Mouse (Mus musculus): ENCODE results near the gene Ifngr2. TPM values are rescaled to one million over a fixed set of nuclear protein-coding genes. Genes with fewer than 3 reads are reported as not detected.

Gene Ifngr2
- polyA plus RNA-seq, 2 experiments from 2014 or later = 29.9 to 35.3 TPM

DNA sequence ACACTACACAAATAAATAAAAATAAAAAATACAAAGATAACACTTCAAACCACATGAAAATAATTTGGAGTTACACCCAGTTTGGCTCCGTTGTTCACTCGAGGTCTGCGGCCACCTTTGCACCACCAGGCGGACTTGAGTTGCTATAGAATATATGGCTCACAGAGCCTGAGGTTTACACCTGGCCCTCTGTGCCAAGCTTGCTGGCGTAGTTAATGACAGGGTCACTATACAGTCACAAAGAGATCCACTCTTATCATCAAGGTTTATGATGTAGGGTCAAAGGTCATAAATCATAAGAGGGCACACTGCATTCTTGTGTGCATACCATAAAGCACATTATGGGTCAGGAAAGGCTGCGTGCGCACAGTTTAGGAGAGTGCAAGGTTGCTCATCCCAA, 19.1 kb downstream of the Ifngr2 start:
- no peak for ATAC-seq

DNA sequence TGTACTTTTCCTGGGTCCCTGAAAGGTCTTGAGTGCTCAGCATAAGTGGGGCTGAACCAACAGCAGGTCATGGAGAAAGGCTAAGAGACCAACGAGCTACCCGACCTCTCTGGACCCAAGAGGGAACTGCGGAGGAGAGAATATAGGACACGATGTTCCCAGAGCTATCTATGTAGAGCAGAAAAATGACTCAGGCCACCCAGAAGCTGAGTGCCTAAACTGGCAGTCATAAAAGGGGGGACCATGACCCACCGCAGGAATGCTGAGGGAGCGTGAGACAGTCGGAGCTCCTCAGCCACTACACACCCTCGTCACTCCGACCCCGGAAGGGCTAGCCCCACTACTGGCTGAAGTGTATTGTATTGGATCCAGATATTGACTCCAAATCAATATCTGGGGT, 22.1 kb downstream of the Ifngr2 start:
- ATAC-seq = no peak

DNA sequence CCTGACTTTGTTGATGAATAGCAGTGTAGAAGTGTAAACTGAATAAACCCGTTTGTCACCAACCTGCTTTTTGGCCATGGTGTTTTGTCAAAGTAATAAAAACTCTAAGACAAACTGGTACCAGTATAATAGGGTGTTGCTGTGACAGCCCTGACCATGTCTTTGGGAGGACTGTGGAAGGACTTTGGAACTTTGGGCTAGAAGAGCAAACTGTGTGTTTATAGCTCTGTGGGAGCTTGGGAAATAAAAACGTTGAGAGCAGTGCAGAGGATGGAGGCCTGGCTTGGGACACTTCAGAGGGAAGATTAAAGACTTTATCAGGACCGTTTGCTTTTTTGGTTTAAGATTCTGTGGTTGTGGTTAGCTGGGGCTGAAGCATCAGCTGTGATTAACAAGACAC, 24.2 kb downstream of the Ifngr2 start:
- ATAC-seq = no peak

DNA sequence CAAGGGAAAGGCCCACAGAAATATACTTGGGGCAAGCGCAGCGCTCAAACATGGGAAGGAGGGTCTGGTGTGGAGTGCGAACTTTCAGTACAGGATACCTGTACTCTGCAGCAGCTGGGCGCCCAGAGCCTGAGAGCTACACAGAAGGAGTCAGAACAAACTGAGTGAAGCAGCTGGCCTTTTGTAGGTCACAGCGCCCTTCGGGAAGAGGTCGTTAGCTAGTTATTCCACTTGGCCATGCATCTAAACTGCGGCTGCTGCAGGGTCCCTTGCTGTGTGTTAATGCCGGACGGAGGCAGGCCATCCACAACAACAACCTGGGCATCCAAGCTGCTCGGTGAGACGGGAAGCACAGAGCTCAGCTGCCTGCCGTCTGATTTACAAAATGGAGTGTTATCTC, 28.3 kb downstream of the Ifngr2 start:
- no peak for ATAC-seq

DNA sequence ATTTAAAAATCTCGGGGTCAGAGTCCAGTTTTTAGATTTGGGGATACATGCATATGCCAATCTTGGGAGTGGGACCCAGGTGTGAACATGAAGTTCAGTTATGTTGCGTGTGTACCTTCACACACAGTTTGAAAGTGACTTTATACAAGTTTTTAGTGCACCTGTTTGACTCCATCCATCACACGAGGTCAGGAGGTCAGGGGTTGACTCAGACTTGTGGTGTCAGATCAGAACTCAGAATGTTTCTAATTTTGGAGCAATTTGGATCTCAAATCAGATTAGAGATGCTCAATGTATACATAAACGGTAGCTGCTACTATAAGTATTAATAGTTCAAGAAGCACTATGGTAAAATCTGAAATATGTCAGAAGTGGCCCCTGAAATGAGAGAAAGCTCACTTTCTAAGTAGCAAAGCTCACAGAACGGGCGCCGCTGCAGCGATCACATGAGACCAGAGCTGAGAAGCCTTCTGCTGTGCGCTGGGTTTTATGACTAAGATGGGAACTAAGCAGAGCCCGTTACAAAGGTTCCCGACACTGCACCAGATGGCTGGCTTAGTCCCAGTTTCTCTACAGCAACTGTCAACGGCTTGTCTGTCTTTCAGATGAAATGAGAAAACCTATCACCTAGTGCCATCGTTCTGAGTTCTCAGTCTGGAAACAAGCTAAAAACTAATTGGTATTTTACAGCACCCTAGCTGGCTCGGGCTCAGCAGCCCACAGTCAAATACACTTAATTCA, 32.3 kb downstream of the Ifngr2 start:
- no peak for ATAC-seq

DNA sequence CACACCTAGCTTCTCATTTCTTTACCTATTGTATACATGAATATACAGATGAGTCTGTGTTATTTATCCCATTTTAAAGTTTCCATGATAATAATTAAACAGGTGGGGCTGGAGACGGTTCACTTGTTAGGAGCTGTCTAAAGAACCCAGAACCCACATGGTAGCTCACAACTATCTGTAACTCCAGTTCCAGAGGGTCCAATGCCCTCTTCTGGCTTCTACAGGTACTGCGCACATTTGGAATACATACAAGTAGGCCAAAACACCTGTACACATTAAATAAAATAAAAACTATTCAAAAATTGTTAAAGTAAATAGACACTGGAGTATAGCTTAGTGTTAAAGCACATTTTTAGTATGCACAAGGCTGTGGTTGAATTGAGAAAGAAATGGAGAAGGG, 35.4 kb downstream of the Ifngr2 start:
- ATAC-seq = no peak

DNA sequence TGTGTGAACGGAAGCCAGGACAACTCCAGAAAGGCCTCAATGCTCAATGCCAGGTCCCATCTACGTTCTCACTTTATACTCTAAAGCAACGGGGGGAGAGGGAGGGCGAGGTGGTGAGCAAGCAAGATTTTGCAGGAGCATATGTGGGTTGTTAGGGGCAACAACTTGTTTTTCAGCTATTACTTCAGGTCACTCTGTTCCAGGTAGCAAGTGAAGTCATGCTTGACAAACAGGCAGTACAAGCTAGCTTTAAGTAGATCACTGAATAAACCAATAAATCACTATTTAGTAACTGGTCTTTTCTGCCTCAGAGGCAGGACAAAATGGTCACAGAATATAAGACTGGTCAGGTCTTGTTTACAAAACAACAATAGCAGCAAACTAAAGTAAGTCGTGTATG, 38.7 kb downstream of the Ifngr2 start:
- ATAC-seq = no peak

DNA sequence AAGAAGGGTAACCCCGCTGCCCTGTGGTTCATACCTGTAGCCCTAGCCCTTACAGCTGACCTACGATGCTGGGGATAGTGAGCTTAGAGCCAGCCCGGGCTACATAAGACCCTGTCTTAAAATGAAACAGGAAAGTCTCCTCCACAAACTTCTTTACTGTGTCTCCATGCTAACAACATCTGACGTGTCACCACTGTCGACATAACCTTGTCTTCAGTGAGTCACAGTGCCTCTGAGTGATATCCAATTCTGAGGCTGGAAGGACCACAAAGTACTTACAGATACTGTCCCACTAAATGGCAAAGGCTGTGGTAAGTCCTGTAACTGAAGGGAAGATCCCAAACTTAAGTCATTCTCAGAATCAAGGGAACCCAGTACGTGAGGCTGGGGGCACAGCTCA, 39.4 kb downstream of the Ifngr2 start:
- no peak for ATAC-seq

DNA sequence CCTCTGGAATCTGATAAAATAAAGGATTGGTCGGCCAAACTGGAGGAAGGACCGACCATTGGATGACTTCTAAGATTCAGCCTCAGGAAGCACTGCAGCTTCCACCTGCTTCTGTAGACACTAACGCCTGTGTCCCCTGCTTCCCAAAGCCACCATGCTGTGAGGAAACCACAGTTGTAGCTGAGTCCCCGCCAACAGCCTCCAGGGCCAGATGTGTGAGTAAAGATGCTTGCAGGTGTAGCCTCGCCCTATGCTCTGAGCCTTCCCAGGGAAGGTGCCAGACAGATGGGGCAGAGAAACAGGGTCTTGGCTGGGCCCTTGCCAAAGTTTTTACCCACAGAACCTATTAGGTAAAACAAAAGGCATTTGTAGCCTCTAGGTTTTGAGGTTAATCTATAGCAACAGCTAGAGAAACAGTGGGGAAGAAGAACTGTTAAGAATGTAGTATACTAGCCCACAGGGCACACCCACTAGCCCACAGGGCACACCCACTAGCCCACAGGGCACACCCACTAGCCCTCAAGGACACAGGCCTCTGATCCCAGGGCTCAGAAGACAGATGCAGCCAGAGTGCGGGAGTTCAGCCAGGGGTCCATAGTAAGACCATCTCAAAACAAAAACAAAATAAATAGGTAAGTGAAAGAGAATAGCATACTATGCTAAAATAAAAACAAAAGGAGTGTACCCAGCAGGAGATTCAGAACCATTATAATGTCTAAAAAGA, 41.0 kb downstream of the Ifngr2 start:
- ATAC-seq = no peak

DNA sequence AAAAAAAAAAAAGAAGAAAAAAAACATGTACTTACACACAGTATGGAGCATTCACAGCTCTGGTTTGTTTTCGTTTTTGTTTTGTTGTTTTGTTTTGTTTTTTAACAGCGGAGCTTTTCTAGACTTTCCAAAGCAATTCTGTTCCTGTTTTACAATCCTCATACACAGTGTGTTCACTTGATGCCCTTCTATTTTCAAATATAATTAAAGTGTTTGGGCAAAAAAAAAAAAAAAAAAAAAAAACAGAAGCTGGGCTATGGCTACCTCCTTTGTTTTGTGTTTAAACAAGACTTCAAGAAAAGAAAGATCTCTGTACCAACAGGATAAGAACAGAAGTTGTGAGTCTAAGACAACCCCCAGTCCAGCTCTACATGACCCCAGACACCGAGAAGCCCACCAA, 41.8 kb downstream of the Ifngr2 start:
- ATAC-seq = no peak

DNA sequence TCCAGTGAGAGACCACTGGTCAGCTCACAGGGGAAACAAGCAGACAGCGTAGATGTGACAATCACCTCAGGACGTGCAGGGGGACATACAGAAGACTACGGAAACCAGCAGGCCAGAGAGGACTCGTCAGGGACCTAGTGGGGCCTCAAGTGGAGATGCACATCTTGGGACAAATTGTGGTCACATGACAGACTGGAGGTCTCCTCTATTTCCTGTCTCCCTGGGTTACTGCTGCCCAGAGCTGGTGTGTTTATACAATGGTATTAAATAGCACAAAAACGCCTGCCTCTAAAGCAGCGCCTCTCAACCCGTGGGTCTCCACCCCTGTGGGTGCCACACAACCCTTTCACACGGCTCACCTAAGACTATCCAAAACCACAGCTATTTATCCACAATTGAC, 45.3 kb downstream of the Ifngr2 start:
- ATAC-seq = no peak

DNA sequence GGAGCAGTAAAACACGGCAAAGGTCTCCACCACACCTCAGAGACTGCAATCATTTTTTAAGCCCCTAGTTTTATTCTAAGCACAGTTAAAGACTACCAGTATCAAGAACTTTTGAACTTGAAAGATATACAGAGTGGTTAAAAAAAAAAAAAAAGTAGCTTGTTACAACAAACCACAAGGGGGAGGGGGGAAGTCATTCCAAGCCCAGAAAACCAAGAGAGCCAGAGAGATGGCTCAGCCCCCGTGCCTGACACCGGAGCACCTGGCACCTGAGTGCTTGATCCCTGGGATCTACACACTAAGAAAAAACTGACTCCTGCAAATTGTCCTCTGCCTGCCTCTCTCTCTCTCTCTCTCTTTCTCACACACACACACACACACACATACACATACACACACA, 46.4 kb downstream of the Ifngr2 start:
- no peak for ATAC-seq

DNA sequence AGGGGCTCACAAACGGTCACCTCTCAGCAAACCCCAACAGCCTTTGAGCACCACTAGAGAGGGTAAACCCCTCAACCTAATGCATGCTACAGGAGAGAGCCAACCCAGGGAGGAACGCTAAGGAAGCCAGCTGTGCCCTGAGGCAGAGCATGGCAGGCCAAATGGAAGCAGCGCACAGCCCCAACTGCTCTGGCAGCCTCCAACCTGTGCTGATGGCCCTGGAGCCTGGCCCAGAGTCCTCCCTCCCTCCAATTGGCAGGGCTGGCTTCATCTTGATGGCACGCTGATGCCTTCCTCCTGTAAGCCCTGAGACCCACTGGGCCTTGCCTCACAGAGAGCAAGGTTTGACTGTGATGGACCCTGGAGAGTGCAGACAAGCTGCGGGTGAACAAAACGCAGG, 48.2 kb downstream of the Ifngr2 start:
- ATAC-seq = no peak

DNA sequence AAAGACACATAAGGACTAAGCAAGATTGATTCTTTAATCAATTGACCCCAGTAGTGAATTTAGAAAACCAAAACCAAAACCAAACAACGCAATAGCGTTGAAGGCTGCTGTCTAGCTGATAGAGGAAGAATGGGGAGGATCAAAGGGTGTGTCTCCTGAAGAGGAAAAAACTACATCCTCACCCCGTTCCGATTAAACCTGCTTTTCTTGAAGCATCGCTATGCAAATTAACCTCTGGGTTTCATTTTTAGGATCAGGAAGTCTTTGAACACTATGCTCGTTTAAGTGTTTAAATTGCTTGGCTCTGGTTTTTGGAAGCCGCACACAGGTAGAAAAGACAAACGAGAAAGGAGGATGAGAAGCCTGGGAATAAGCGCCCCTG, 49.5 kb downstream of the Ifngr2 start:
- peak; percentile 60 for ATAC-seq

DNA sequence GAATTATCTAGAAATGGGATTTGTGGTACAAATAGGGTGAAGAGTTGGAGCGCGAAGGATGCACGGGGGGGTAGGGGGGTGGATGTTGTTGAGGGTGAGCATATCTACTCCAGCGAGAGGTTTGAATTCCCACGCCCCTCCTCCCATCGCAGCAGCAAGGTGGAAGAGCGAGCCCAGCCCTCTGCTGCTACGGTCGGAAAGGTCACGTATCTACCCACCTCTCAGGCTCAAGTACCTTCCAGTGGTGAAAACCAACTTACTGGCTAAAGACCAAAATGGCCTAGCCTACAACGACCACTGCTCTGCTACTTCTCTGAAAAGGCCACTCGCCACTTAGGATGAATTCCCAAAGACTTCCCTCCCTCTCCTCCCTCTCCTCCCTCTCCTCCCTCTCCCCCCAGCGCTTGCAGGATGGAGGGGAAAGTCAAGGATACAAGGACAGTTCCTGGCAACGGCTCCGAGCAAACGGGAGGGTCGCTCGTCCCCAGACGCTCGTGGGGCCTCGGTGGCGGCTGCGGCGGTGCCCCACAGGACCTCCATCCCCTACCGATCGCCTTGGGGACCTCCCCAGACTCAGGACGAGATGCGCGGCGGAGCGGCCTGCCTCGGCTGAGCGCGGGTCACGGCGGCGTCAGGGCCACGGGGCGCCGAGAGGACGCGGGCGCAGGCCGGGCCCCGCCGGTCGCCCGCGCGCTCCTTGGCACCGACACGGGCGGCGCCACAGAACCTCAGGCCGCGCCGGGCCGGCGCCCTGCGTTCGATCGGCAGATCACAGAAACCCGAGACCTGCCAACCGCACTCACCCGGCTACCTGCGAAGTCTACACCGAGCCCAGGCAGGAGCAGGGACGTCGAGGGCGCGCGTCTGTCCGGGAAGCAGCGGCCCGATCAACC, 50.2 kb downstream of the Ifngr2 start:
- ATAC-seq = peak; percentile 15

DNA sequence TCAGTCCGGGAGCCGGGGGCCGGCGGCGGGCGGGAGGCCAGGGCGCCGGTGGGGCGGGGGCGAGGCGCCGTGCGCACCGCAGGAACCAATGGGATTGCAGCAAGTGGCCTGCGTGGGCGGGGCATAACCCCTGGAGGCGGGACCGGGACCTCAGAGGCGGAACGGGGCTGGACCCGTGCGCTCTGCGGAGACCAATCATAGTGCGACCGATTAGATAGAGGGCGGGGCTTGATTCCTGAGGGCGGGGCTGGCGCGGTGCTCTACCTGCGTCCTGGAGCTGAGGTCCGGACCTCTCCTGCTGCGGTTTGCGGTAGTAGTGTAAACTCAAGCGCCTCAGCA, 50.8 kb downstream of the Ifngr2 start, which contains the start of gene Tmem50b:
Gene Tmem50b, minus strand, starts transcription at position 129 of the 339 bp plus-strand sequence.
- ATAC-seq = peak; percentile 91

DNA sequence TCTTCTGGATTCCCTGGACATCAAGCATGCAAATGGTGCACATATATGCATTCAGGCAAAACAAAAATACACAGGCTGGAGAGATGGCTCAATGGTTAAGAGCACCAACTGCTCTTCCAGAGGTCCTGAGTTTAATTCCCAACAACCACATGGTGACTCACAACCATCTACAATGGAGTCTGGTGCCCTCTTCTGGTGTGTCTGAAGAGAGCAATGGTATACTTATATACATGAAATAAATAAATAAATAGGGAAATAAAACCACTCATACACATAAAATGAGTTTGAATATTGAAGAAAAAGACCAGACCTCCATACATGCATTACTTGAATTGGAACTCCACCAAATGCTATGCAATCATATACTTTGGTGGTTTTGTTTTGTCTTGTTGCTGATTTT, 52.4 kb downstream of the Ifngr2 start:
- no peak for ATAC-seq

DNA sequence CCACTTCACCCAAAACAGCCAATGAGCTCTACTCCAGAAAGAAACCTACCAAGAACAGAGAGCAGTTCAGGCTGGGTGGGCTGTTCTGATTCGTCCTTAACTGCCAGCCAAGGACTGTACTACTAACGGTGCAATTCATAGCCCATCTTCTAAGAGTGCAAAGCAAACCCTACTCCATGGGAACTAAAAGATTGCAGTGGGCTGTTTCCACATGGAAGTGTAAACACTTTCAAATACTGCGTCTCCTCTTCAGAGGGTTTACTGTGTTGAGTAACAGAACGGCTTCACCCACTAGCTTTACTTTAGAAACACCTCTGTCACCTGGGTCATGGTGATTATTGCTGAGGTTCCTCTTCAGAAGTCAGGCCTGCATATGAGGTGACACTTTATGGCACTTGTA, 54.2 kb downstream of the Ifngr2 start:
- no peak for ATAC-seq

DNA sequence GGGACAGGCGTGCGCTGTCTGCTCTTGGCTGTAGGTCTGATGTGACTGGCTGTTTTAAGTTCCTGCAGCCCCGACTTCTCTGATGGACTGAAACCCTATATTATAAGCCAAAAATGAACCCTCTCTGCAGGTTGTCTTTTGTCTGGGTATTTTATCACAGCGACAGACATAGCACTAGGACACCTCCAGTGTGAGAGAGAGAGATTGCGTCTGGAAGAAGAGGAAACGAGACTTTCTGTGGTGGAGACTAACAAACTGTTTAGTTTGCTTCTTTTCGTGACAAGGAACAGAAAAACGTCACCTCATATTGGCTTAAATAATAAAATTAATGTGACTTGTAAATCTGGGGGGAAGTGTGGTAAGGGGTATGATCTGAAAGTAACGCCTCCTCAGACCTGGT, 54.8 kb downstream of the Ifngr2 start:
- no peak for ATAC-seq

DNA sequence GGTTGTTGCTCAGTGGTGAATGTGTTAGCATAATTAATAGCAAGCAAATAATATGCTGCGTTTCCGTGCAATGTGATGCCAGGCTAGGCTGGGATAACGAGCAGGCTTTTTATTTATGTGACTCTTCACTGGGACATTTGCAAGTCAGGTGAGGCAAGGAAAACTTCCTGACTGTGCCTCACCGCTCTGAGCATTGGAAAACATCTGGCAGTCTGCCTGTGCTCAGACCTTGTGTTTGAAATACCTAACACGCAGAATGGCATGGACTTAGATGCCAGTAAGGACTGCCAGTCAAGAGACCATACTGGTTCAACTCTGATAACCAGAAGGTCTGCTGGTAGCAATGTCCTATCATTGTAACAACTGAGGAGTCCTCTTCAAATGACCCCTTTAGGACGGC, 58.3 kb downstream of the Ifngr2 start:
- no peak for ATAC-seq

DNA sequence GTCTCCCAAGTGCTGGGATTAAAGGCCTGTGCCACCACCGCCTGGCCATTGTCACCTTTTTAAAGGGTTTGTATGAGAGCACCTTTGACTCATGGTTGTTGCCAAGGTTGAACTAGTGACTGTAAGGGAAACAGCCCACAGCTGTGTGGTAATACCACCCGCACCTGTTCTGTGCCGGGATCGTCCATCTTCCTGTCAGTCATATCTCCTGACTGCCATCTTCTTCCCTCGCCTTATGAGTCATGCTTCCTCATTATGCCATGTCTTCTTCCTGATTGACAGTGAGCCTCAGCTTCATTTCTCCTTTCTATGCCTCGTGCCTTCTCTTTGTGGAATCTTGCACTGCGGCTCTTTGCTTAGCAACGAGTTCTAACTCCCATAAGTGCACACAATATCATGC, 60.1 kb downstream of the Ifngr2 start:
- ATAC-seq = no peak

DNA sequence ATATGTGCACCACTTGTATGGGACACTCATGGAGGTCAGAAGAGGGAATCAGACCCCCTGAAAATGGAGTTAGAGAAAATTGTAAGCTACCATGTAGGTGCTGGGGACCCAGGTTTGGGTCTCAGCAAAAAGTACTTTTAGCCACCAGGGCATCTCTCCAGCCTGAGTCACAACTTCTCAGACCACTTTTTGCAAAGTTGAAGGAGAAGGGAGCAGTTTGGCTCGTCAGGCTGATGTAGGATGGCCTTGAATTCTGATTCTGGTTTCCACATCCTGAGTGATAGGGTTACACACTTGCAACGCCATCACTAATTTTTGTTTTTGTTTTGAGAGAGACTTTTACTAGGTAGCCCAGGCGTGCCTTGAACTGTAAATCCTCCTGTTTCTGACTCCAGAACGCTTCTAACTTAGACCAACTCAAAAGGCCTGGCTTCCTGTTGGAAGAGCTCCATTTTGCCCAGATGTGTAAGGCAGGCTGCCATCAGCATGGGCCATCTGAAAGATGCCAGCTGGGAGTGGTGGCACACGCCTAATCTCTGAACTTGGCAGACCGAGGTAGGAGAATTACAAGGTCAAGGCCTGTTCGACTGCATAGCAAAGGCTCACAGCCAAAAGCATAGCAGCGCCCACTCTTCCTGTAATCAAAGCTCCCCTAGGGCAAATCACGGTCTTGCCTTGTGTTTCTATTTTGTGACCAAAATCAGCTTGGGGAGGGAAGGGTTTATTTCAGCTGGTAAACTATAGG, 62.8 kb downstream of the Ifngr2 start:
- ATAC-seq = no peak

DNA sequence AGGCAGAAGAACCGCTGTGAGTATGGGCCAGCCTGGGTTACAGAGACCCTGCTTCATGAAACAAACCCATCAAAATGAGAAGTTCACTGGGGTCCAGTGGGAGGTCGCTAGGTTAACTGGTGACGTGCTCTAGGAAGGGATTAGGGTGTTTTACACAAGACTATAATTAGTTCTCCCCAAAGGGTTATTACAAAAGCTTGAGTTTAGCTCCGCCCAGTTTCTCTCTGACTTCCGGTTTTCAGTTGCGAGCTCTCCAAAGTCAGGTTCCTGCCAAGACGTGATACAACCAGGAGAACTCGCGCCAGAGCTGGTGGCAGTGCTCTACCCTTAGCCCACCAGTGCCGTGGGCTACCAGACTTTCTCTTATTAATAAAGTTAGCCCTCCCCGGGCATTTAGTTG, 64.4 kb downstream of the Ifngr2 start:
- no peak for ATAC-seq

All from CD4-positive, CD25-positive, alpha-beta regulatory T cell, adult 4 months (primary cell).